Mouse (Mus musculus) MEL (cell line): Measurements from ENCODE around the gene Scyl2.

Source experiments
- BHLHE40 ChIP-seq: IDR thresholded peaks from 2 replicates; pipeline ENCODE4 v1.6.1; 2012; ENCODE audit warnings: low read depth, mild to moderate bottlenecking, inconsistent platforms, low read length, improper control_type of control experiment, borderline replicate concordance
- CTCF ChIP-seq, 3 experiments: IDR thresholded peaks in 2 of 3; conservative IDR thresholded peaks in 1 of 3; 2 replicates each; pipeline ENCODE4 v1.5.1; 2011 to 2012; ENCODE audit warnings: low read length in 3 of 3, low read depth in 2 of 3, mild to moderate bottlenecking in 2 of 3, improper control_type of control experiment in 1 of 3, inconsistent platforms in 1 of 3, mixed read lengths in 1 of 3, moderate library complexity in 1 of 3; ENCODE audit not compliant: control insufficient read depth in 1 of 3, insufficient read depth in 1 of 3, poor library complexity in 1 of 3, severe bottlenecking in 1 of 3
- EP300 ChIP-seq, 2 experiments: IDR thresholded peaks; 2 replicates each; pipeline ENCODE4 v1.6.1; 2011; ENCODE audit warnings: improper control_type of control experiment in 2 of 2, low read length in 2 of 2, low read depth in 1 of 2, mild to moderate bottlenecking in 1 of 2
- GATA1 ChIP-seq: IDR thresholded peaks from 2 replicates; pipeline ENCODE4 v1.6.1; 2011; ENCODE audit warnings: low read depth, low read length, improper control_type of control experiment
- KAT2A ChIP-seq: conservative IDR thresholded peaks from 2 replicates; pipeline ENCODE4 v1.6.1; 2012; ENCODE audit warnings: low read depth, low read length, improper control_type of control experiment, inconsistent platforms
- NELFE ChIP-seq: IDR thresholded peaks from 2 replicates; pipeline ENCODE4 v1.6.1; 2011; ENCODE audit warnings: low read depth, low read length, improper control_type of control experiment
- NRF1 ChIP-seq: IDR thresholded peaks from 2 replicates; pipeline ENCODE4 v1.6.1; 2014; ENCODE audit warnings: low read depth, mild to moderate bottlenecking, inconsistent platforms, low read length, improper control_type of control experiment, moderate library complexity; ENCODE audit not compliant: poor library complexity, insufficient read depth, severe bottlenecking
- POLR2A ChIP-seq, 2 experiments: IDR thresholded peaks; 2 replicates each; pipeline ENCODE4 v1.6.1; 2011 to 2012; ENCODE audit warnings: low read length in 2 of 2, mild to moderate bottlenecking in 2 of 2, control low read depth in 1 of 2, improper control_type of control experiment in 1 of 2, low read depth in 1 of 2, moderate library complexity in 1 of 2; ENCODE audit not compliant: control insufficient read depth in 1 of 2, insufficient read depth in 1 of 2, poor library complexity in 1 of 2
- POLR2AphosphoS5 ChIP-seq: IDR thresholded peaks from 2 replicates; pipeline ENCODE4 v1.6.1; 2012; ENCODE audit warnings: low read depth, borderline replicate concordance, mild to moderate bottlenecking, inconsistent platforms, low read length, moderate library complexity, mixed read lengths
- SMC3 ChIP-seq: IDR thresholded peaks from 2 replicates; pipeline ENCODE4 v1.6.1; 2011; ENCODE audit warnings: low read depth, low read length, improper control_type of control experiment

GRCm38 (mm10) chr10:89631831-89632230, 54.3 kb downstream of the Scyl2 start:
- no peak for TF ChIP-seq SMC3
- no peak for TF ChIP-seq CTCF (IDR thresholded peaks at IDR 0.05 in 2 of 3, conservative IDR thresholded peaks at IDR 0.05 in 1 of 3; ENCODE audit: control insufficient read depth in 1 of 3, insufficient read depth in 1 of 3, low read depth in 2 of 3, low read length in 3 of 3, poor library complexity in 1 of 3, severe bottlenecking in 1 of 3)
- no peak for TF ChIP-seq NRF1
- no peak for TF ChIP-seq NELFE
- no peak for TF ChIP-seq POLR2AphosphoS5
- TF ChIP-seq KAT2A: no peak
- TF ChIP-seq EP300 (IDR thresholded peaks at IDR 0.05; ENCODE audit: low read depth in 1 of 2, low read length in 2 of 2): no peak
- no peak for TF ChIP-seq POLR2A (IDR thresholded peaks at IDR 0.05; ENCODE audit: control insufficient read depth in 1 of 2, insufficient read depth in 1 of 2, low read depth in 1 of 2, low read length in 2 of 2, poor library complexity in 1 of 2)
- no peak for TF ChIP-seq GATA1
- no peak for TF ChIP-seq BHLHE40
